Mouse (Mus musculus) myocyte (in vitro differentiated cells): ENCODE measurements around the gene Trit1.

ENCODE experiments used
- CEBPB ChIP-seq: IDR thresholded peaks from 2 replicates; pipeline ENCODE4 v1.6.1; 2011; ENCODE audit warnings: mild to moderate bottlenecking, moderate library complexity; ENCODE audit not compliant: poor library complexity, insufficient read depth, severe bottlenecking
- MAX ChIP-seq: IDR thresholded peaks from one replicate; pipeline ENCODE4 v1.6.1; 2011; ENCODE audit warnings: low read depth, mild to moderate bottlenecking, control low read depth
- POLR2A ChIP-seq: IDR thresholded peaks from one replicate; pipeline ENCODE4 v1.6.1; 2011; ENCODE audit warnings: low read depth, mild to moderate bottlenecking, control low read depth, moderate library complexity; ENCODE audit not compliant: insufficient read length
- REST ChIP-seq: IDR thresholded peaks from one replicate; pipeline ENCODE4 v1.6.1; 2011; ENCODE audit warnings: mild to moderate bottlenecking, control low read depth, moderate library complexity; ENCODE audit not compliant: insufficient read depth, insufficient read length
- TCF12 ChIP-seq: IDR thresholded peaks from one replicate; pipeline ENCODE4 v1.6.1; 2011; ENCODE audit warnings: mild to moderate bottlenecking, control low read depth; ENCODE audit not compliant: poor library complexity, insufficient read depth, severe bottlenecking
- TCF3 ChIP-seq: IDR thresholded peaks from one replicate; pipeline ENCODE4 v1.6.1; 2011; ENCODE audit warnings: low read depth, control low read depth; ENCODE audit not compliant: insufficient read length
- USF1 ChIP-seq: IDR thresholded peaks from one replicate; pipeline ENCODE4 v1.6.1; 2011; ENCODE audit warnings: low read depth, mild to moderate bottlenecking, control low read depth, moderate library complexity

DNA sequence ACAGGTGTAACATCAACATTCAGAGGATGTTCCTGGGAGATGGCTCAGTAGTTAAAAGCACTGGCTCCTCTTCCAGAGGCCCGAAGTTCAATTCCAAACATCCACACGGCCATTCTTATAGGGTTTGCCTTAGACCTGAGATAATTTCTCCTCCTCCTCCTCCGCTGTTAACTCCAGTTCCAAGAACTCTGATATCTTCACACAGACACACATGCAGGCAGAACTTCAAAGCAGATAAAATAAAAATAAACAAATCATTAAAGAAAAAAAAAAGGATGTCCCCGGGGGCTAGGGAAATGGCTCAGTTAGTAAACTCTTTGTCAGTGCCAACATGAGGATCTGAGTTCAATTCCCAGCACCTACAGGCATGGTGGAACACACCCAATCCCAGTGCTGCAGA is 61.8 kb downstream of the Trit1 start:
- TF ChIP-seq POLR2A = no peak
- no peak for TF ChIP-seq CEBPB
- no peak for TF ChIP-seq REST
- no peak for TF ChIP-seq USF1
- no peak for TF ChIP-seq TCF12
- TF ChIP-seq MAX = no peak
- no peak for TF ChIP-seq TCF3
